Mouse (Mus musculus) myocyte (in vitro differentiated cells): ENCODE measurements at regions not wholly inside any gene's neighbourhood (a gene's known extent, or its start where the extent isn't known, plus 50 kb on each side); places are given as distances from the start of the nearest gene placed in this dataset.

Experiments
- H3K27me3 ChIP-seq: one replicate; pipeline ENCODE4 v1.6.1; 2011; ENCODE audit not compliant: control insufficient read depth, insufficient read depth, insufficient read length
- H3K36me3 ChIP-seq: one replicate; pipeline ENCODE4 v1.6.1; 2011; ENCODE audit not compliant: control insufficient read depth, insufficient read depth
- H3K4me2 ChIP-seq: one replicate; pipeline ENCODE4 v1.6.1; 2011; ENCODE audit warnings: low read depth, control low read depth
- H3K4me3 ChIP-seq: one replicate; pipeline ENCODE4 v1.5.1; 2011; ENCODE audit warnings: mild to moderate bottlenecking, control low read depth, moderate library complexity
- H3K79me2 ChIP-seq: one replicate; pipeline ENCODE4 v1.6.1; 2011; ENCODE audit not compliant: control insufficient read depth, insufficient read depth
- H3ac ChIP-seq: one replicate; pipeline ENCODE4 v1.6.1; 2011; ENCODE audit not compliant: control insufficient read depth, insufficient read length
- CEBPB ChIP-seq: IDR thresholded peaks from 2 replicates; pipeline ENCODE4 v1.6.1; 2011; ENCODE audit warnings: mild to moderate bottlenecking, moderate library complexity; ENCODE audit not compliant: poor library complexity, insufficient read depth, severe bottlenecking
- E2F4 ChIP-seq: IDR thresholded peaks from one replicate; pipeline ENCODE4 v1.6.1; 2011; ENCODE audit warnings: mild to moderate bottlenecking, control low read depth, moderate library complexity; ENCODE audit not compliant: insufficient read depth
- MAX ChIP-seq: IDR thresholded peaks from one replicate; pipeline ENCODE4 v1.6.1; 2011; ENCODE audit warnings: low read depth, mild to moderate bottlenecking, control low read depth
- MYOD1 ChIP-seq, 3 experiments: IDR thresholded peaks; one replicate each; pipeline ENCODE4 v1.6.1; 2011; ENCODE audit warnings: control low read depth in 2 of 3, low read depth in 2 of 3, mild to moderate bottlenecking in 2 of 3, moderate library complexity in 1 of 3; ENCODE audit not compliant: insufficient read length in 2 of 3, control insufficient read depth in 1 of 3
- MYOG ChIP-seq, 3 experiments: IDR thresholded peaks; one replicate each; pipeline ENCODE4 v1.6.1; 2011; ENCODE audit warnings: control low read depth in 2 of 3, low read depth in 2 of 3, mild to moderate bottlenecking in 2 of 3; ENCODE audit not compliant: insufficient read length in 2 of 3, control insufficient read depth in 1 of 3, insufficient read depth in 1 of 3
- POLR2A ChIP-seq: IDR thresholded peaks from one replicate; pipeline ENCODE4 v1.6.1; 2011; ENCODE audit warnings: low read depth, mild to moderate bottlenecking, control low read depth, moderate library complexity; ENCODE audit not compliant: insufficient read length
- POLR2AphosphoS2 ChIP-seq: IDR thresholded peaks from one replicate; pipeline ENCODE4 v1.6.1; 2011; ENCODE audit warnings: low read depth, control low read depth; ENCODE audit not compliant: insufficient read length
- REST ChIP-seq: IDR thresholded peaks from one replicate; pipeline ENCODE4 v1.6.1; 2011; ENCODE audit warnings: mild to moderate bottlenecking, control low read depth, moderate library complexity; ENCODE audit not compliant: insufficient read depth, insufficient read length
- SRF ChIP-seq: IDR thresholded peaks from one replicate; pipeline ENCODE4 v1.6.1; 2011; ENCODE audit warnings: low read depth; ENCODE audit not compliant: control insufficient read depth, insufficient read length
- TCF12 ChIP-seq: IDR thresholded peaks from one replicate; pipeline ENCODE4 v1.6.1; 2011; ENCODE audit warnings: mild to moderate bottlenecking, control low read depth; ENCODE audit not compliant: poor library complexity, insufficient read depth, severe bottlenecking
- TCF3 ChIP-seq: IDR thresholded peaks from one replicate; pipeline ENCODE4 v1.6.1; 2011; ENCODE audit warnings: low read depth, control low read depth; ENCODE audit not compliant: insufficient read length
- USF1 ChIP-seq: IDR thresholded peaks from one replicate; pipeline ENCODE4 v1.6.1; 2011; ENCODE audit warnings: low read depth, mild to moderate bottlenecking, control low read depth, moderate library complexity

GRCm38 (mm10) chr12:27138663-27139633, 203.4 kb downstream of the Sox11 start:
- TF ChIP-seq POLR2AphosphoS2 (no peak), POLR2A (no peak), REST (no peak), MYOG (IDR thresholded peaks at IDR 0.05; ENCODE audit: control insufficient read depth in 1 of 3, insufficient read depth in 1 of 3, insufficient read length in 2 of 3, low read depth in 2 of 3) (no peak), E2F4 (no peak), MYOD1 (IDR thresholded peaks at IDR 0.05; ENCODE audit: control insufficient read depth in 1 of 3, insufficient read length in 2 of 3, low read depth in 2 of 3) (no peak), CEBPB (no peak), USF1 (no peak), MAX (no peak), TCF3 (no peak), TCF12 (no peak), SRF (no peak)
- H3K27me3 ChIP-seq: no peaks in the 10 kb centered on the region
- no peak overlapping the region for H3ac ChIP-seq
- H3K4me3 ChIP-seq: no peak overlapping the region
- no peaks in the 10 kb centered on the region for H3K36me3 ChIP-seq
- no peak overlapping the region for H3K4me2 ChIP-seq
- H3K79me2 ChIP-seq: no peaks in the 10 kb centered on the region

- Histone ChIP-seq H3K36me3 (no peaks in the 10 kb centered on the region), H3K27me3 (no peaks in the 10 kb centered on the region), H3K4me3 (no peak overlapping the region), H3K4me2 (no peak overlapping the region), H3ac (no peak overlapping the region), H3K79me2 (no peaks in the 10 kb centered on the region)
- TF ChIP-seq POLR2AphosphoS2: no peak
- TF ChIP-seq REST: no peak
- TF ChIP-seq TCF3: no peak
- TF ChIP-seq MYOG (IDR thresholded peaks at IDR 0.05; ENCODE audit: control insufficient read depth in 1 of 3, insufficient read depth in 1 of 3, insufficient read length in 2 of 3, low read depth in 2 of 3): no peak
- TF ChIP-seq USF1: no peak
- no peak for TF ChIP-seq SRF
- no peak for TF ChIP-seq CEBPB
- no peak for TF ChIP-seq POLR2A
- TF ChIP-seq E2F4: no peak
- no peak for TF ChIP-seq MYOD1 (IDR thresholded peaks at IDR 0.05; ENCODE audit: control insufficient read depth in 1 of 3, insufficient read length in 2 of 3, low read depth in 2 of 3)
- no peak for TF ChIP-seq TCF12
- no peak for TF ChIP-seq MAX
Observed at GRCm38 (mm10) chr12:27135997-27136559, 206.3 kb downstream of the Sox11 start.

- H3K4me2 ChIP-seq: no peak overlapping the region
- TF ChIP-seq MAX (no peak), MYOG (IDR thresholded peaks at IDR 0.05; ENCODE audit: control insufficient read depth in 1 of 3, insufficient read depth in 1 of 3, insufficient read length in 2 of 3, low read depth in 2 of 3) (no peak)
- no peaks in the 10 kb centered on the region for H3K36me3 ChIP-seq
- no peak overlapping the region for H3K4me3 ChIP-seq
- no peak overlapping the region for H3ac ChIP-seq
- no peaks in the 10 kb centered on the region for H3K27me3 ChIP-seq
- H3K79me2 ChIP-seq: no peaks in the 10 kb centered on the region
Observed at GRCm38 (mm10) chr12:27130544-27130943, 211.8 kb downstream of the Sox11 start.

- Histone ChIP-seq H3K27me3 (no peaks in the 10 kb centered on the region), H3K4me3 (no peak overlapping the region), H3K4me2 (no peak overlapping the region), H3K79me2 (no peaks in the 10 kb centered on the region), H3K36me3 (no peaks in the 10 kb centered on the region), H3ac (no peak overlapping the region)
- no peak for TF ChIP-seq REST
- no peak for TF ChIP-seq MYOG (IDR thresholded peaks at IDR 0.05; ENCODE audit: control insufficient read depth in 1 of 3, insufficient read depth in 1 of 3, insufficient read length in 2 of 3, low read depth in 2 of 3)
Observed at GRCm38 (mm10) chr12:27127054-27127605, 215.2 kb downstream of the Sox11 start.

GRCm38 (mm10) chr12:27118581-27118980, 223.8 kb downstream of the Sox11 start:
- H3K36me3 ChIP-seq: no peaks in the 10 kb centered on the region
- TF ChIP-seq REST (no peak), MYOG (IDR thresholded peaks at IDR 0.05; ENCODE audit: control insufficient read depth in 1 of 3, insufficient read depth in 1 of 3, insufficient read length in 2 of 3, low read depth in 2 of 3) (no peak), POLR2AphosphoS2 (no peak), MAX (no peak), TCF12 (no peak), CEBPB (no peak), TCF3 (no peak), MYOD1 (IDR thresholded peaks at IDR 0.05; ENCODE audit: control insufficient read depth in 1 of 3, insufficient read length in 2 of 3, low read depth in 2 of 3) (no peak), POLR2A (no peak), SRF (no peak), E2F4 (no peak)
- no peaks in the 10 kb centered on the region for H3K79me2 ChIP-seq

More at GRCm38 (mm10) chr12:27118581-27118980, 223.8 kb downstream of the Sox11 start:
- Histone ChIP-seq H3ac (no peak overlapping the region), H3K4me3 (no peak overlapping the region), H3K27me3 (no peaks in the 10 kb centered on the region), H3K4me2 (no peak overlapping the region)
